Mouse (Mus musculus): ENCODE data around the gene Dcst2.
A peak's percentile ranks its signal among the peaks of the same experiment; 100 is the strongest.

The Dcst2 gene

GRCm38 (mm10) chr3:89388134-89388881 lies 26.5 kb downstream of the Dcst2 start:
- no peak for DNase-seq (ENCODE audit: low spot score)

DNA sequence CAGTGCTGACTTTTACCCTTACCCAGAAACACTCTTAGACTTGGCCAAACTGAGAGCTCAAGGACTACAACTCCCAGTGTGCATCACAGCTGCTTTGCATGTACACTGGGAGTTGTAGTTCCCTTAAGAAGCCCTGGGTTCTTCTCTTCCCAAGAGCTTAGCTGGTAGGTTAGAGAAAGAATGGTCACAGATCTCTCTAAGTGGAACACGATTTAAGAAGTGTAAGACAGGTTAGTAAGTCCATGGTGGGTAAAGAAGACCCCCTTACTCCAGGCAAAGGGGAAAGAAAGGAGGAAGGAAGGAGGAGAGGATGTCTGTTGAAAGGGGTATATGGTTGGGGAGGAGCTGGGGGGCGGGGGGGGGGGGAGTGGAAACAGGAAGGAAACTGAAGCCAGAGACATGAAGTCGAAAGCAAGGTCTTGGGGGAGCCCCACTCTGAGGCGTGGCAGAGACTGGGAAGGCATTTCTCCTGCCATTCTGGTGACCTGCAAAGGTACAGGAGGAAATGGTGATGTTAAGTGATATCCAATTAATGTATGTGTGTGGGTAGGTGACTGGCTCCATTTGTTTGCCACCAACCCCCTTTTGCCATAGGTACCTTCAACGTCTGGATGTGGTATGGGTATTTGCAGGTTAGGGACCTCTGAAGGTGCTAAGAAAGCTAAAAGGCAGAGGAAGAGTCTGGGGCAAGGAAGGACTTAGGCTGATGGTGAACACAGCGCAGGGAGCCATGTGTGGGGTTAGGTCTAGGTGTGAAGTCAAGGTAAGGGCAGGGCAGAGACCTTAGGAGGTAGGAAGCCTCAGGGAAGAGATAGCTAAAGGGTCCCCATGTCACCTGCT lies 27.3 kb downstream of the Dcst2 start:
- peak; percentile 60 for DNase-seq (ENCODE audit: low spot score)

DNA sequence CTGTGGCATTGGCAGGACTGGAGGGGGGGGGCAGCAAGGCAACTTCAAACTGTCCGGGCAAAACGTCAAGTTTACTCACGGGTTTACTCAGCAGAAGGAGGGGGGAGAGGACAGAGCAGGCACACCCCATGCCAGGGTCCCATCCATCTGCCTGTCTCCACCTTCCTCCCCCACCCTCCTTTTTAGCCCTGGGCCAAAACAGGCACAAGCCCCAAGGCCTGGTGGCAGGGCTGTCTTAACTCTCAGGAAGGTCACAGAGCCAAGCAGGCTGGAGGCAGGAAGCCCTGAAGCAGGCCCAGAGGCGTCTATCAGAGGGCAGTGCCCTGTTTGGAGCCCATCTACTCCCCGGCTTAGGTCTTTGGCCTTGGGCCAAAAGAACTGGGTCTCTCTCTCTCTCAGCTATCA lies 28.3 kb downstream of the Dcst2 start:
- DNase-seq (ENCODE audit: low spot score) = no peak

- no peak for DNase-seq (ENCODE audit: low spot score)
Observed at GRCm38 (mm10) chr3:89390699-89391662, 29.2 kb downstream of the Dcst2 start.

DNA sequence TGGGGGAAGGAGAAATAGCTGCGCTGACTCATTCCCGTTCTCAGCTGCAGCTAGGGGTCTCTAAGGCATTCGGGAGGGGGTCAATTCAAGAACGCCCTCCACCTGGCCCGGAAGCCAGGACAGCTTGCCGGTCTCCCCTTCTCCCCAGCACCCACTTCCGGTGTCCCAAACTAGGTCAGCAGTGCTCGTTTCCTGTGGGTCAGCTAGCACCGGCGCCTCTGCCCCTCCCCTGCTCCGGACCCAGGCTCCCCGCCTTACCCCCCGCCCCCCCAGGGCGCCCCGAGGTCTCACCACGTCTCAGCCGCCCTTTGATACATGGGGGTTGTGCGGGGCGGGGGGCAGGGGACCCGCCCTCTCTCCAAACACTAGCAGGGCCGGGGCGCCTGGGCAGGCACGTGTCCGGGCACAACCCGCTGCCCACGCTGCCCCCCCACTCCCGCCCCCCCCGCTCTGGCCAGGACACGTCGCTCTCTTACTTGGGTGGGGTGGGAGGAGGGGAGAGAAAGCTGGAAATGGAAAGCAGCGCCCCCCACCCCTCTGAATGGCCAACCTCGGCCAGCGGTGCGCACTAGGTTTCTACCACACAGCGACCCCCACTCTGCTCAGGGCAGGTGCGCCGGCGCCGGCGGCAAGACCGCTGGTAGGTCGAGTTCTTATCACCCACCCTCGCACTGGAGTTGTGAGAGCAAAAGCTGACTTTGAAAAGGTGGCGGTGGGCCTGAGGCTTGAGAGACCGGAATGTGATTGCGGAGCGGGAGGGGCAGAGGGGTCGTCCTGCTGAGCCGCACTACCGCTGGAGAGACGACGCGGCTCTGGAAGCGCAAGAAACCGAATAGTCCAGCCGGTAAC lies 30.1 kb downstream of the Dcst2 start:
- no peak for DNase-seq (ENCODE audit: low spot score)

DNA sequence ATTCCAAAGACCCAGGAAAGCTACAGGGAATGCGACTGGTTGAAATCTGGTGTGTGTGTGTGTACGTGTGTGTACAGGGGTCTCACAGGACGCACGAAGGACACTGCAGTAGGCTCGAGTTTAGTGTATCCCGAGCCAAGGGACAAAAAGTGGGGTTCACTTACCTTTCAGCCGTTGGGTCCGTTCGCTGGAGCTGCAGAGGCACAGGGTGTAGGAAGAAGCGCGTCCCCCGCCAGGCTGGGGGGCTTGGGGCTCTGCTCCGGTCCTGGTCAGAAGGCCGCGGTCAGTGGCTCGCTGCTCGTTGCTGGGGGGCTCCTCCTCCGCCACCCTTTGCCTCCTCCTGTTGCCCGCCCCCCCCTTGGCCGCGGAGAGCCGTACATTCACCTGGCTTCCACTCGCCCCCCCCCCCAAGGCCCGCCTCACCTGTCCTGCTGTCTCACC lies 31.1 kb downstream of the Dcst2 start:
- no peak for DNase-seq (ENCODE audit: low spot score)

DNA sequence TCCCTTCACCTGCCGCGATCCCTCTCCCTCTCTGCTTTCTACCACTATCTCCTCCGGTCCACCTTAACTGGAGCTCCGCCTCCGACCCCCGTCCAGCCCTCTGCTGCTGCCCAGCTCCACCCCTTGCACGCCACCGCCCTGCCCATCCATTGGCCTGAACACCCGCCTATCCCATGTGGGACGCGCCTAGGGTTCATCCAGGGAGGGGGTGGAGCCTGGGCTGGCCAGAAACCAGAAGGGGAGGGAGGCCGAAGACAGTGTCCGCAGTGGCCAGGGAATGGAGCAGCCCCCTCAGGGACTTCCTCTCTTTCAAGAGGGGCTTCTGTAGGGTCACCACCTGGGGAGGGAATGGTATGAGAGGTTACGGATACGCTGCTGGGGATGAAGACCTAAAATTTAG lies 31.8 kb downstream of the Dcst2 start:
- peak; percentile 86 for DNase-seq (ENCODE audit: low spot score)

DNA sequence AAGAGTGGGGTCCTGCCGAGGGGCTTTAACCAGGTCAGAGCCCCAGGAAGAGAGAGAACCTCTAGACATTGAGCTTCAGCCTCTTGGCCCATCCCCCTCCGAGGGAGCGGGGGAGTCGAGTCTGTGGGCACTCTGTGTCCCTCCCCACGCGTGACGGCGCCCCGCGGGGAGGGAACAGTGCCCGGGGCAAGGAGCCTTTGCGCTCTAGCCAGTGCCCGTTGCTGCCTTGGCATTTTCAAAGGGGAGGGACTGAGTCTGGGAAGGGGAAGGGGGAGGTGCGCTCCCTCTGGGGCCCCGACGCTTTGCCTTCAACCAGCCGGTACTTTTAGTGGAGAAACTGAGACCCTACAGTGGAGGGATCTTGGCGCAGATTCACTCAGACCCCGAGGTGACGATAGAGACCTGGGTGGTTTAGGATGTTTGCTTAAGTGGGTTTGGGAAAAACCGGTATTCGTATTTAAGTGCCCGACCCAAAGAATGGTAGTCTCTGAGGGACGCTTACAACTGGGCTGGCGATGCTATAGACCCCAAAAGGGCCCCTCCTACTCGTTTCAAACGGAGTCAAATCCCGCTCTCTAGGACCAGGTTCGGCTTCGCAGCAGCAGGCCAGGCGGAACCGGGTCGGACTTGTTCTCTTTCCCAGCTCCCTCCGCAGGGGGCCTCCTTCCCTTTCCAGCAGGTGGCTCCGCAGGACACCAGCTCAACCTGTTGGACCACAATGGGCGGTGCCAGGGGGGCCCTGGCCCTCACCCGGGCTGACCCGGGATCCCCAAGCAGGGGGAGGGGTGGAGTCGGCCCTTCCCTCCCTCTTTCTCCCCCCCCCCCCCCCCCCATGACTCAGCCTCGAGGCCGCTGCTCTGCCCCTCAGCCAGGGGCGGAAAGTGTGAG lies 32.5 kb downstream of the Dcst2 start, which contains the start of gene Zbtb7b:
Gene Zbtb7b (minus strand): TSS at position 771 of the 888 bp plus-strand sequence.
- DNase-seq (ENCODE audit: low spot score) = peak; percentile 45

DNA sequence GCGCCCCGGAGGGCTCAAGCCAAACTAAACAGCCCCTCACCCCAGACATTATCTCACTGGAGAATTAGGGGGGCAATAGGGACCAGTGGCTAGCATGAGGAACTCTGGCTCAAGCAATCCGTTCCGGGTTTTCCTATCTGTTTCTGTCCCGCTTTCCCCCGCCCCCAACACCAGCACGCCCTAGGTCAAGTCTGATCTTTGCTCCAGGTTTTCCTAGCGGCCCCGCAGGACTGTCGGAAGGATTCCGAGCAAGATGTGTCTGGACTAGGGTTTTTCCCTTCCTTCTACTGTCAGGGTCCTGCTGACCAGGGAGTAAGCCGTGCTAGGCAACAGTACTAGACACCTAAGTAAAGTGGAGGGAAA lies 33.1 kb downstream of the Dcst2 start:
- no peak for DNase-seq (ENCODE audit: low spot score)

DNA sequence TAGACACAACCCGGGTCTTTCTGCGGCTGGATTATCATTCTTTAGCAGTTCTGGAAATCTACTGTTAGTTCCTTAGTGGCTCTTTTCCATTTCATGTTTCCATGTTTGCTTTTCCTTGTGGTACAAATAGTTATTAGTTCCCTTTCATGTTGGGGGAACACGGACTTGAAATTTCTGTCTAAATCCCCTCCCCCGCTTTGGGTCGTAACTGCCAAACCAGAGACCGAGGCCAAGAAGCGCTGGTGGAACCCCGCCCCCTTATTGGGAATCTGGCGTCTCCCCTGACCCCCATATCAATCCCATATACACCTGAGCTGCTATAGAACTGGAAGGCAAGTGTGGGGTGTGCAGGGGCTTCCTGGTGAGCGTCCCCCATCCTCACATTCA lies 33.6 kb downstream of the Dcst2 start:
- DNase-seq (ENCODE audit: low spot score) = no peak

DNA sequence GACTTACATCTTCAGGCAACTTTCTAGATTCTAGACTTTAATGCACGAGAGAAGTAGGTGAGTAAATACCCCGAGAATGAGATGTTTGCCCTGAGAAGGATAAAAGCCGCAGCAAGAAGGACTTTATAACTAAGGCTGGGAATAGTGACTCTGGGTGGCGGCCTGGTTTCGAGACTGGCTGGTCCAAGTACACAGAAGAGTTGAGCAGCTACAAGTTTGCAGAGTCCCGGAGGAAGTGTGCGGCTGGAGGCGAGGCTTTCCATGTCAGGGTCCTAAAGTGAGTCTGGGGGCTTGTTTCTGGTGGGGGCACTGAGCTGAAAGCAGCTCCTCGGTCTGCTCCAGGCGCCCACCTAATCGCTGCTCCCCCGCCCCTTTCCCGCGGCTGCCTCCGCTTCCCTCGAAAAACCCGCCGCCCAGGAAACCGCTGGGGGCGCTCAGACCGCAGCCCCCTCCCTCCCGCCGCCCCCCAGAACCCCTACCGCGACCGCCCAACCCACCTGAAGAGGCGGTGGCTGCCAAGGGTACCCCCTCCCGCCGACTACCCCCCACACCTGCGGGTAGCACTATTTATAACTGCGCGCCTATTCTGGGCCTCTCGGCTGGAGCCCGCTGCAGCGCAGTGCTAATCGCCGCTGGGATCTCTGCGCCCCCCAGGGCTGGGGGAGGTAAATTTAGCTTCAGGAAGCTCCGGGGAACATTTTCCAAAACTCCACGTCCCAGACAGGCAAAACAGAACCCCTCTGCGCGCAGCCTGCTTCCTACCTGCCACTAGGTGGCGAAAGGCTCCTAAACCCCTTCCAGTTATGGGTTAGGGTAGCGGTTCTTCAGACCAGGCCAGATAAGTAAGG lies 34.3 kb downstream of the Dcst2 start:
- peak; percentile 48 for DNase-seq (ENCODE audit: low spot score)

- DNase-seq (ENCODE audit: low spot score) = no peak
Observed at GRCm38 (mm10) chr3:89396654-89397005, 34.9 kb downstream of the Dcst2 start.

- no peak for DNase-seq (ENCODE audit: low spot score)
Observed at GRCm38 (mm10) chr3:89401329-89401728, 39.6 kb downstream of the Dcst2 start.

- no peak for DNase-seq (ENCODE audit: low spot score)
Observed at GRCm38 (mm10) chr3:89402693-89403092, 40.9 kb downstream of the Dcst2 start, which contains the start of gene Lenep. Lenep (minus strand) TSS chr3:89402793.

DNA sequence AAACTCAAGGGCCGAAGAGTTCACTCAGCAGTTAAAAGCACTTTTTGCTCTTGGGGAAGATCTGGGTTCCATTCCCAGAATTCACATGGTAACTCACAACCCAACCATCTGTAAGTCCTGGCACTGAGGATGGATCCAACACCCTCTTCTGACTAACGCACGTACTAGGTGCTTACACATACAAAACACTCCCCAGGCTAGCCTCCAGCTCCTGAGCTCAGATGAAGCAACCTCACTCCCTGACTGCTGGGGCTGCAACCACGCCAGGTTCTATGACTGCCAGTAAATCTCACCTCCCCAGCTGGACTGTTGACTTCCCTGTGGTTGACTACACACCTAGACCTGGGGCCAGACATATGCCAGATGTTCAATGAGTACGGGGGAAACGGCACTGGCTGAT lies 45.1 kb downstream of the Dcst2 start:
- DNase-seq (ENCODE audit: low spot score) = no peak

GRCm38 (mm10) chr3:89408448-89408847 lies 46.7 kb downstream of the Dcst2 start:
- no peak for DNase-seq (ENCODE audit: low spot score)

GRCm38 (mm10) chr3:89409701-89410100 lies 47.9 kb downstream of the Dcst2 start:
- DNase-seq (ENCODE audit: low spot score) = no peak

GRCm38 (mm10) chr3:89410864-89411263 lies 49.1 kb downstream of the Dcst2 start:
- DNase-seq (ENCODE audit: low spot score) = no peak

Data from T-cell, adult 2 months (primary cell).